Mouse (Mus musculus) hindbrain, embryonic 13.5 days (tissue): ENCODE data around the gene Arhgap44. TPM values are rescaled to one million over a fixed set of nuclear protein-coding genes. Genes with fewer than 3 reads are reported as not detected.
A peak's percentile ranks its signal among the peaks of the same experiment; 100 is the strongest.

Experiments used
- ATAC-seq: fragments of 200-750 bp; cut with Nextera tagmentation; 2 replicates; pipeline ENCODE4 v1.8.0; 2017; ENCODE audit warnings: moderate TSS enrichment; ENCODE audit not compliant: low FRiP score
- H3K27ac ChIP-seq: fragments of 300-500 bp; sonication (generic); 2 replicates; pipeline ENCODE4 v1.5.1; 2015; ENCODE audit warnings: inconsistent platforms, mild to moderate bottlenecking, moderate library complexity
- H3K27me3 ChIP-seq: fragments of 300-500 bp; sonication (generic); 2 replicates; pipeline ENCODE4 v1.6.1; 2015; ENCODE audit warnings: mild to moderate bottlenecking, inconsistent platforms
- H3K36me3 ChIP-seq: fragments of 300-500 bp; sonication (generic); 2 replicates; pipeline ENCODE4 v1.6.1; 2015; ENCODE audit warnings: mild to moderate bottlenecking, inconsistent platforms
- H3K4me1 ChIP-seq: fragments of 300-500 bp; sonication (generic); replicated peaks from 2 replicates; pipeline ENCODE4 v1.6.1; 2015; ENCODE audit warnings: inconsistent platforms
- H3K4me2 ChIP-seq: fragments of 300-500 bp; sonication (generic); 2 replicates; pipeline ENCODE4 v1.6.1; 2015; ENCODE audit warnings: inconsistent platforms, mild to moderate bottlenecking, moderate library complexity
- H3K4me3 ChIP-seq: fragments of 300-500 bp; sonication (generic); 2 replicates; pipeline ENCODE4 v1.5.1; 2015; ENCODE audit warnings: mild to moderate bottlenecking, inconsistent platforms
- H3K9ac ChIP-seq: fragments of 300-500 bp; sonication (generic); 2 replicates; pipeline ENCODE4 v1.6.1; 2015; ENCODE audit warnings: mild to moderate bottlenecking, inconsistent platforms
- H3K9me3 ChIP-seq: fragments of 300-500 bp; sonication (generic); 2 replicates; pipeline ENCODE4 v1.6.1; 2016; ENCODE audit warnings: inconsistent platforms
- WGBS: fragments of 180-500 bp; shearing (Covaris S2); methylation state at CpG from one replicate; pipeline ENCODE4 v1.1.7; 2015; 5-methylcytosine and 5-hydroxymethylcytosine counted together
- polyA plus RNA-seq: library from polyadenylated mRNA; unstranded; fragments of >200 nt; fragmentation: Nextera tagmentation; extraction: Ambion mirVana; gene quantifications from 2 replicates; pipeline ENCODE4 v1.2.1, GENCODE M21; 2015

Gene Arhgap44
- 9.3 and 9.9 TPM in 2 replicates for polyA plus RNA-seq

DNA sequence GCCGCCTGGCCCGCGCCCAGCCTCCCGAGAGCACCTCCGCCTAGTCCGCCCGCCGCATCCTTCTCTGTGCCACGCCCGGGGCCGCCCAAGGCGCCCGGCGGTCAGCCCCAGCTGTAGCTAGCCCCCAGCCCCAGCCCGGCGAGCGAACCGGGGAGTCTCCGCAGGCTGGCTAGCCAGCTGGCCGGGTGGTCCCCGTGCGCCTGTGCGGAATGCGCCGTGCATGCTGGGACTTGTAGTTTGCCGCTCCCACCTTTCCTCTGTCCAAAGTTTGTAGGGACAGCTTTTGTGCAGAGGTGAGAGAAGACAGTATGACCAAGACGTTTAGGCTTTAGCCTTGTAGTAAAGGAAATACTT lies at the start of gene Arhgap44:
Gene Arhgap44 (minus strand): TSS at position 195 of the 354 bp plus-strand sequence.
- WGBS = under 1% methylated on average over 25 of the region's 27 CpGs

DNA sequence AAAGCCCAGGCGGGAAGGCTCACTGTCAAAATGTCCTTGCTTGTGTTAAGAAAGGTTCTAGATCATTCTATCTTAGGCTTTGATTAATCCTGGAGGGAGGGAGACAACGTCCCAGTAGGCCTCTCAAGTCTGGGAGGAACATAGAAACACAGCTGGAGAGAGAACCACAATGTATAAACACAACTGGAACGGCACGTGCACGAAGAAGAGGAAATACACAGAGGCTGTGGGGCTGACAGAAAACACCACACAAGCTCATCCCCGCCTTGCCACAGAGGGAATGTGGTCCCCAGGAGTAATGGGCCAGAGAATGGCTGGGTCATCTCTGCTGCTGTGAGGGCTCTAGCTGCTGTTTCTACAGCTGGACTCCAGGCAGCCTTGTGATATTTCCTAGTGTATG lies 48.9 kb upstream of the Arhgap44 start:
- Histone ChIP-seq H3K4me1 (peaks cover 8% of the 10 kb centered on the region; the same call in 1 of the 2 replicates), H3K4me2 (no peak overlapping the region), H3K27me3 (no peaks in the 10 kb centered on the region), H3K9me3 (no peaks in the 10 kb centered on the region), H3K36me3 (no peaks in the 10 kb centered on the region), H3K9ac (no peak overlapping the region), H3K4me3 (no peak overlapping the region), H3K27ac (no peak overlapping the region)
- ATAC-seq = no peak
- 84% methylated on average over 6 of the region's 6 CpGs for WGBS

More for the DNA sequence above, at the start of gene Arhgap44:
- Histone ChIP-seq H3K4me1 (peaks cover 18% of the 10 kb centered on the region), H3K4me2 (peak within 1 kb of the TSS; percentile 86), H3K27me3 (0 out of 2 replicates have a peak, but pooled peaks cover 5% of the 10 kb centered on the region), H3K27ac (peak within 1 kb of the TSS; percentile 81), H3K9ac (peak within 1 kb of the TSS; percentile 92), H3K36me3 (0 out of 2 replicates have a peak, but pooled peaks cover 2% of the 10 kb centered on the region), H3K9me3 (no peaks in the 10 kb centered on the region), H3K4me3 (peak within 1 kb of the TSS; percentile 88)
- ATAC-seq = peak; percentile 96

DNA sequence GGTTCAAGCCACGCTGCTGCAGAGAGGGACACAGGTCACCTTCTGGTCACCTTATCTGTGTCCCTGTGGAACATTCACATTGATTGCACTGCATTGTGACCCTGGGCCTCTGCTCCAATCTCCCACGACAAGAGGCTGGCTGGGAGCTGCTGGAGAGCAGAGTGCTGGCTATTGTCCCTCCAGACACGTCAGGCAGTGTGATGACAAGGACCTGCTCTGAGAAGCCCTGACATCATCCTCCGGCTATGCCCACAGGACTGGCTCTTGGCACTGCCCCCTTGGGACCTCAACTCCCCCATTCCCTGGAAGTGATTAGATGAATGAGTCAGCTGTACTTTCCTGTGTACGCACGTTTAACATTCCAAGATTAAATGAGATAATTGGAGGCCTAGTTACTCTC lies 46.7 kb upstream of the Arhgap44 start:
- Histone ChIP-seq H3K4me1 (no peaks in the 10 kb centered on the region; the same call in 1 of the 2 replicates), H3K27ac (no peak overlapping the region), H3K9ac (no peak overlapping the region), H3K4me2 (no peak overlapping the region), H3K36me3 (no peaks in the 10 kb centered on the region), H3K4me3 (no peak overlapping the region), H3K27me3 (no peaks in the 10 kb centered on the region), H3K9me3 (no peaks in the 10 kb centered on the region)
- 52% methylated on average over 6 of the region's 6 CpGs for WGBS
- ATAC-seq = no peak

DNA sequence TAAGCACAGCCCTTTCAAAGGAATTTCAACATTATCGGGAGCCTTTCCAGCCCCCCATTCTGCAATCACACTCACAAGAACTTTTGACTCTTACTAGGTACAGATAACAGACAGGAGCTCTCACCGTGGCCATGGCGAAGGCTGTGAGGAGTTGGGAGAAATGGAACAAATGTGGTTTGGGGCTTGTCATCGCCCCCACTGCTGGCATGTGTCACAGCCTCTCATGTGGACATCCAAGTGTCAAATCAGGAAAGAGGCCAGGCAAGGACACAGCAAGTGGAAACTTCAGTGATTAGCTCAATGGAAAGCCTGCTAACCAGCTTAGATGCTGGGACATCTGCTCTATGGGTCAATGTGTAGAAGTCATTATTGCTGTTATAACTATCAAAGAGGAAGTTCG lies 42.5 kb upstream of the Arhgap44 start:
- Histone ChIP-seq H3K4me2 (no peak overlapping the region), H3K4me3 (no peak overlapping the region), H3K27ac (no peak overlapping the region), H3K4me1 (no peaks in the 10 kb centered on the region; the same call in 1 of the 2 replicates), H3K27me3 (no peaks in the 10 kb centered on the region), H3K36me3 (no peaks in the 10 kb centered on the region), H3K9me3 (no peaks in the 10 kb centered on the region), H3K9ac (no peak overlapping the region)
- WGBS = 81% methylated on average over 5 of the region's 5 CpGs
- no peak for ATAC-seq

DNA sequence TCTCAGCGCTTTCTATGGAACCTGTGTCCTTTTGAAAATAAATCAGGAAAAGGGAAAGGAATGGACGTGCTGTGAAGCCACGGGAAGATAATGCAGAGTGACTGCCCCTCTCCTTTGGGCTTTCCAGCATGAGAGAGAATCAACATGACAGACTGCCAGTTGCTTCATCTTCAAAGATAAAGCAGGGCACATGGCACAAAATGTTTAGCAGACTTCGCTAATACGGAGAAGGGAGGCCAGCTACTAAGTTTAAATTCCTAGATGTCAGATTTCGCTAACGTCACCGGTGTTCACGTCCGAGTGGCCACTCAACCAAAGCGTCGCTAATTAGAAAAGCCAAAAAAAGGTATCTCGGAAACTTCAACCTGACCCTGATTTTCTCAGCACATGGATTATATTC lies 41.9 kb upstream of the Arhgap44 start:
- no peaks in the 10 kb centered on the region for H3K36me3 ChIP-seq
- no peak overlapping the region for H3K27ac ChIP-seq
- ATAC-seq = no peak
- H3K4me1 ChIP-seq = no peaks in the 10 kb centered on the region; the same call in 1 of the 2 replicates
- H3K9ac ChIP-seq = no peak overlapping the region
- WGBS = 70% methylated on average over 13 of the region's 13 CpGs
- H3K27me3 ChIP-seq = no peaks in the 10 kb centered on the region
- no peaks in the 10 kb centered on the region for H3K9me3 ChIP-seq
- no peak overlapping the region for H3K4me2 ChIP-seq
- H3K4me3 ChIP-seq = no peak overlapping the region

DNA sequence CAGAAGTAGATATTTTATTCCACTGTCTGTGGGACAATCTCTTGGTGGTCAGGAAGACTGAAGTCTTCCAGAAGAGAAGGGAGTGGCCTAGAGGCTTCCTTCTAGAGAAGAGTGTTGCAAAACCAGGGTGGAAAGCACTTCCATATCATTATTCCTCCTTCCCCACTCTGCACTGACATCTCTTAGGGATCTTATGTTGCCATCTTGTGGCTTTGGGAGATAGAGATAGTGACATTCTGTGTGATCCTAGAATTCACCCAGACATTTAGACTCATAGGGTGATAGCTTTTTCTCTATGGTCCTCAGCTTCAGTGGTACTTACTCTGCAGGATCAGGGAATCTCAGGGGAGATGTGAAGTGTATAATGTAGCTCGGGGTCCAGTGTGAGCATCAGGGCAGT lies 40.3 kb upstream of the Arhgap44 start:
- no peaks in the 10 kb centered on the region for H3K36me3 ChIP-seq
- H3K4me3 ChIP-seq = no peak overlapping the region
- H3K27me3 ChIP-seq = no peaks in the 10 kb centered on the region
- ATAC-seq = no peak
- H3K27ac ChIP-seq = no peak overlapping the region
- no peak overlapping the region for H3K4me2 ChIP-seq
- WGBS = 86% methylated on average over 1 of the region's 1 CpGs
- no peak overlapping the region for H3K9ac ChIP-seq
- H3K9me3 ChIP-seq = no peaks in the 10 kb centered on the region
- no peaks in the 10 kb centered on the region; the same call in 1 of the 2 replicates for H3K4me1 ChIP-seq

DNA sequence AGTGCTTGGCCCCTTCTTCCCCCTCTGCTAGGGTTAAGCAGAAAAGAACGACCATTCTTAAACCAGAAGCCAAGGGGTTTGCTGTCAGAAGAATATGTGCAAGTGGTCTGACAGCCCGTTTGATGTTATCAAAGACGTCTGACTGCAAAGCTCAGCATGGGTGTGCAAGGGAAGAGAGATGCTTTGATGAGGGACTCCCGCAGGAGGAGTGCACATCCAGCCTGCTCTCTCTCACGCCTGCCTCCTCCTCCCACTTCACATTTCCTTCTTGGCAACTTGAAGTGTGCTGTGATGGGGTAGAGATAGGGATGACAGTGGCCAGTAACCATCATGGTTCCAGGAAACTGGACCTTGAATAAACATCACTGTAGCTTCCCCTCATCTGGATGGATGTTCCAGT lies 39.5 kb upstream of the Arhgap44 start:
- 53% methylated on average over 5 of the region's 5 CpGs for WGBS
- no peak overlapping the region for H3K4me2 ChIP-seq
- ATAC-seq = no peak
- no peaks in the 10 kb centered on the region for H3K9me3 ChIP-seq
- no peak overlapping the region for H3K27ac ChIP-seq
- H3K27me3 ChIP-seq = no peaks in the 10 kb centered on the region
- no peaks in the 10 kb centered on the region for H3K36me3 ChIP-seq
- no peaks in the 10 kb centered on the region; the same call in 1 of the 2 replicates for H3K4me1 ChIP-seq
- no peak overlapping the region for H3K9ac ChIP-seq
- no peak overlapping the region for H3K4me3 ChIP-seq

DNA sequence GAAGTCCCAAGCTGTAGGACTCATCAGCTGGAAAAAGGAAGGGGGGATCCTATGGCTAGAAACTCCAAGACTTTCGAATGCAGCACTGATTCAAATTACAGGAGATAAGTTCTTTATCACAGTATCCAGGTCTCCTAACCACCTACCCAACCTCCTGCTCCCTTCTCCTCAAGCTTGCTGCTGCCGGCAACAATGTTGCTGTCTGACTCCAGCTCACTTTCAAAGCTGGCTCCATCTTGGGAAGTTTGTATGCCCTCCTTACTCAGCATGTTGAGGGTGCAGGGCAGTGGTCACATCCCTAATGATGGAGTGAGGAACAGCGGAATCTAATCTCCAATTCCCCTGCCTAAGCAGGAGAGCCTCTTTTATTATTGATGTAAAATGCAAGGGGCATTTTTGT lies 35.3 kb upstream of the Arhgap44 start:
- no peak for ATAC-seq
- H3K27ac ChIP-seq = no peak overlapping the region
- H3K4me3 ChIP-seq = no peak overlapping the region
- no peak overlapping the region for H3K9ac ChIP-seq
- H3K27me3 ChIP-seq = no peaks in the 10 kb centered on the region
- H3K9me3 ChIP-seq = no peaks in the 10 kb centered on the region
- H3K4me1 ChIP-seq = no peaks in the 10 kb centered on the region; the same call in 1 of the 2 replicates
- H3K4me2 ChIP-seq = no peak overlapping the region
- no peaks in the 10 kb centered on the region for H3K36me3 ChIP-seq
- 88% methylated on average over 3 of the region's 3 CpGs for WGBS

DNA sequence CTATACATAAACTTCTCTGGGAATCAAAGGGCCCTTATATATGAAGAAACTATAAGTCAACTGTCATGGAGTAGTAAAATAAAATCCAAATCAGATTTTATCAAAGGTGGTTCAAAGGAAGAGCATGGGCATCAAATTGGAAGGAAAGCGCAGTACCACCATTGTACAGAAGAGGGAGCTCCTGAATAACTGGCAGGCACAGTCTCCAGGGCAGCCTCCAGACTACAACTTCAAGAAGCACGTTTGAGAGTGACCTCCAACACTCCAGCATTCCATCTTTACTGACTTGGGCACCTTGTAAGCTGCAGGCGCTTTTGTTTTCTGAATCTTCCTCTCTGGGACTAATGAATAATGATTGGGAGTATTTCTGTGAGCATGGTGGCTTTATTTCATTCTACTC lies 34.5 kb upstream of the Arhgap44 start:
- Histone ChIP-seq H3K4me2 (no peak overlapping the region), H3K9ac (no peak overlapping the region), H3K27me3 (no peaks in the 10 kb centered on the region), H3K36me3 (no peaks in the 10 kb centered on the region), H3K4me3 (no peak overlapping the region), H3K9me3 (no peaks in the 10 kb centered on the region), H3K27ac (no peak overlapping the region), H3K4me1 (no peaks in the 10 kb centered on the region; the same call in 1 of the 2 replicates)
- no peak for ATAC-seq
- 4% methylated on average over 3 of the region's 3 CpGs for WGBS

DNA sequence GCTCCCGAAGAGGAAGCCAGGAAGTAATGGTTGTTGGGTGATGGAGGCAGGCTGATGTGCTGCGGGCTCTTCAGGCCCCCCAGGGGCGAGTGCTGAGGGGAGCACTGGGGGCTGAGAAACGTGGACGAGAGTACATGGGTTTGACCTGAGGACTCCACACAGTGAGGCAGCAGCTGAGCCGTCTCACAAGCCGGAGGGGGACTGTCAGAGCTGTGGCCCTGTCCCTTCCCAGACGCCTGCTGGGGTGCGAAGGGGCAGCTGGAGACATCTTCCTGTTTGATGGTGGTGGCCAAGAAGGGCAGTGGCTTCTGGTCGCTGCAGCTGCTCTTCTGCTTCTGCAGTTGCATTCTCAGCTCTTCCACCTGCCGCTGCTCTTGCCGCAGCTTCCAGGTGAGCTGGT lies 24.2 kb upstream of the Arhgap44 start:
- Histone ChIP-seq H3K36me3 (no peaks in the 10 kb centered on the region), H3K9me3 (no peaks in the 10 kb centered on the region), H3K27ac (no peak overlapping the region), H3K4me3 (no peak overlapping the region), H3K9ac (no peak overlapping the region), H3K4me1 (no peaks in the 10 kb centered on the region), H3K4me2 (no peak overlapping the region), H3K27me3 (no peaks in the 10 kb centered on the region)
- 85% methylated on average over 12 of the region's 12 CpGs for WGBS
- no peak for ATAC-seq

DNA sequence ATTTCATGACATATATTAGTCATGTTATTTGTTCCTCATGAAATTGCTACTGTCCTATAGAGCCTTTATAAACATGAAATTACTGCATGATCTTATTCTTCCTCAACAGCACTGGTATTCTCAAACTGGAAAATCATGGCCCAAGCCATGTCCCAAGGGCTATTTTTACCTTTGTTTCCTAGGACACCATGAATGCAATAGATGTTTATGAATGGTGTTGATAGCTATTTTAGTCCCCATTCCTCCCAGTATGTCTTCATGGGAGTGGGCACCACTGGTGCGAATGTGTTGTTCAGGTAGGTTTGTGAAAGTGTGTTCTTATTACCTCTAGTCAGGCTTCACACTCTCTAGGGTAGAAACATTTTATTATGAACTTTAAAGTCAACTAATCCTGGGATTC lies 22.4 kb upstream of the Arhgap44 start:
- no peak for ATAC-seq
- H3K4me2 ChIP-seq = no peak overlapping the region
- H3K4me3 ChIP-seq = no peak overlapping the region
- H3K9ac ChIP-seq = no peak overlapping the region
- H3K27me3 ChIP-seq = no peaks in the 10 kb centered on the region
- no peaks in the 10 kb centered on the region for H3K9me3 ChIP-seq
- H3K4me1 ChIP-seq = no peaks in the 10 kb centered on the region
- no peaks in the 10 kb centered on the region for H3K36me3 ChIP-seq
- WGBS = 97% methylated on average over 1 of the region's 1 CpGs
- no peak overlapping the region for H3K27ac ChIP-seq

DNA sequence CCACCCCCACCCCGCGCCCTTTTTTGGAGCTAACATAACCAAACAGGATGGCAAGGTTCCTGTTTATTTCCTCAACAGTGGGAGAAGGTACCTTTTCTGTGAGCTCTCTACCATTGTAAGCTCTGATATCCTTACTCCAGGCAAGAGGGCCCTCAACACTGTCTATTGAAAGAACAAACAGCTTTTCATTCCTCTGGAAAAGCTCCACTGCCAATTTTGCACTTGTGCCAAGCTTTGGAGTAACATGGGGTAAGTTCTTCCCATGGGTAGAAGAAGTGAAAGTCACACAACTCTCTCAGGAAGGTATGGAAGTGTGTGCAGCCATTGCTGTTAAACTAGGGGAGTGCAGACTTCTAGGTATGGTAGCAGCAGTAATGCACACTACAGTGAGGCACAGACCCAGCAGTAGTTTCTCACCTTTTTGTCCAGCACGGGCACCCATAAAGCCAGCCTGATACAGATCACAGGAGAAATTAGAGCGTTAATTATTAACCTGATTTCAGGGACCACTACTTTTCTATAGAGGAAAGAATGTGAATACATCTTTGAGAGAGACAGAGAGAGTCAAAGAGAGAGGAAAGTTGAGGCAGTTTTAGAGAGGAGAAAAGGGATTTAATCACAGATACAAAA lies 7.5 kb upstream of the Arhgap44 start:
- no peak overlapping the region for H3K4me3 ChIP-seq
- H3K4me1 ChIP-seq = no peaks in the 10 kb centered on the region
- H3K9ac ChIP-seq = no peak overlapping the region
- no peak overlapping the region for H3K27ac ChIP-seq
- no peaks in the 10 kb centered on the region for H3K36me3 ChIP-seq
- H3K27me3 ChIP-seq = no peaks in the 10 kb centered on the region
- no peak for ATAC-seq
- H3K4me2 ChIP-seq = no peak overlapping the region
- H3K9me3 ChIP-seq = no peaks in the 10 kb centered on the region
- 78% methylated on average over 4 of the region's 4 CpGs for WGBS
